ENCODE assay signal across 10 mouse cellular contexts in genomic region chr8:122639521-122640248, GRCm38 (mm10). TPM values are rescaled to one million over a fixed set of nuclear protein-coding genes. Genes with fewer than 3 reads are reported as not detected.
A peak's percentile ranks its signal among the peaks of the same experiment; 100 is the strongest.
DNase-seq lines count a peak whose midpoint lies in the region; ATAC-seq and TF ChIP-seq lines count a peak whose summit lies in the region.
"Had no signal": no experiment of that assay in that cellular context is flagged by ENCODE, and none has a peak within 500 bp of the region (broad histone marks: within the 10 kb centered on the region; RNA-seq: fewer than 3 reads in every experiment).

No protein-coding gene starts in this region.

- H3K4me2 ChIP-seq in liver, postnatal 0 days (ENCODE audit: low read depth, low read length): no peak overlapping the region
- no peak overlapping the region for H3K4me2 ChIP-seq in liver, embryonic 12.5 days
- no peak overlapping the region; the same call in none of the 2 replicates for H3K4me2 ChIP-seq in stomach, embryonic 15.5 days

- H3K4me3 ChIP-seq in liver, postnatal 0 days (ENCODE audit: low read depth, low read length): no peak overlapping the region
- no peak overlapping the region for H3K4me3 ChIP-seq in liver, embryonic 12.5 days
- H3K4me3 ChIP-seq in stomach, embryonic 15.5 days (replicated peaks): no peak overlapping the region

- peaks cover 12% of the 10 kb centered on the region for H3K4me1 ChIP-seq in liver, postnatal 0 days (ENCODE audit: insufficient read depth)
- H3K4me1 ChIP-seq in liver, embryonic 12.5 days: peaks cover 57% of the 10 kb centered on the region
- peaks cover 54% of the 10 kb centered on the region for H3K4me1 ChIP-seq in stomach, embryonic 15.5 days

- H3K27ac ChIP-seq in liver, postnatal 0 days (ENCODE audit: low read depth): no peak overlapping the region
- no peak overlapping the region for H3K27ac ChIP-seq in liver, embryonic 12.5 days
- H3K27ac ChIP-seq in stomach, embryonic 15.5 days: peak overlapping the region; percentile 69

- peaks cover 5% of the 10 kb centered on the region for H3K36me3 ChIP-seq in liver, postnatal 0 days (replicated peaks; ENCODE audit: insufficient read depth, low read length)
- peaks cover 98% of the 10 kb centered on the region for H3K36me3 ChIP-seq in liver, embryonic 12.5 days
- H3K36me3 ChIP-seq in stomach, embryonic 15.5 days: no peaks in the 10 kb centered on the region

- no peaks in the 10 kb centered on the region for H3K27me3 ChIP-seq in liver, postnatal 0 days (ENCODE audit: insufficient read depth, low read length)
- no peaks in the 10 kb centered on the region for H3K27me3 ChIP-seq in liver, embryonic 12.5 days (replicated peaks)
- no peaks in the 10 kb centered on the region for H3K27me3 ChIP-seq in stomach, embryonic 15.5 days (replicated peaks)

- no peak for TF ChIP-seq EP300 in liver, postnatal 0 days (IDR thresholded peaks at IDR 0.05; ENCODE audit: low read depth)

- no peak for TF ChIP-seq CTCF in liver, postnatal 0 days (IDR thresholded peaks at IDR 0.05; ENCODE audit: low read depth)

- intact Hi-C loops in heart, postnatal 10 days (cut with DNase I): loop anchor here (5.0 kb wide), 1 partner anchor 38 kb away; no protein-coding TSS in a partner anchor

- peak; percentile 35; the same call in 1 of the 2 replicates for ATAC-seq in liver, postnatal 0 days
- no peak for ATAC-seq in liver, embryonic 12.5 days
- ATAC-seq in stomach, embryonic 15.5 days (ENCODE audit: insufficient read depth, low FRiP score, low read depth): peak; percentile 19; the same call in 1 of the 2 replicates

- no peak for DNase-seq in liver, postnatal 0 days
- peak; percentile 60 for DNase-seq in embryo, embryonic 9.5 days (ENCODE audit: extremely low spot score)
- DNase-seq in heart, postnatal 10 days: peak; percentile 84 to 88
- DNase-seq in kidney, postnatal 10 days: peak; percentile 85
- DNase-seq in lung, postnatal 36 days: peak; percentile 79
- DNase-seq in spleen, postnatal 36 days (ENCODE audit: low spot score in 2 of 2): no peak

- no peaks in the 10 kb centered on the region for H3K9me3 ChIP-seq in liver, postnatal 0 days (ENCODE audit: low read length)
- no peaks in the 10 kb centered on the region for H3K9me3 ChIP-seq in liver, embryonic 12.5 days (replicated peaks)
- no peaks in the 10 kb centered on the region for H3K9me3 ChIP-seq in stomach, embryonic 15.5 days
- H3K9me3 ChIP-seq: G1E had no signal

- no peak overlapping the region for H3K9ac ChIP-seq in liver, postnatal 0 days (replicated peaks)
- no peak overlapping the region for H3K9ac ChIP-seq in liver, embryonic 12.5 days
- no peak overlapping the region for H3K9ac ChIP-seq in stomach, embryonic 15.5 days

- 65% methylated on average over 16 of the region's 16 CpGs for WGBS in liver, postnatal 0 days (ENCODE audit: insufficient replicate concordance)
- WGBS in liver, embryonic 12.5 days (ENCODE audit: insufficient replicate concordance): 69% methylated on average over 16 of the region's 16 CpGs
- WGBS in stomach, embryonic 15.5 days: 27% methylated on average over 16 of the region's 16 CpGs

RNA-seq across cellular contexts. Expression of gene Pabpn1l, which starts 17.1 kb away (rescaled TPM):
- polyA plus RNA-seq in liver, postnatal 0 days (2015; fragmentation: Nextera tagmentation; extraction: Ambion mirVana): not detected in 2 replicates
- not detected in 2 replicates for polyA plus RNA-seq in liver, embryonic 12.5 days (2016; fragmentation: Nextera tagmentation; extraction: Ambion mirVana)
- total RNA-seq in heart, postnatal 10 days (2021): not detected
- 0.12 TPM in 1 of 2 replicates, not detected in the other for polyA plus RNA-seq in stomach, embryonic 15.5 days (2015; fragmentation: Nextera tagmentation; extraction: Ambion mirVana)
- polyA plus RNA-seq: G1E; gonadal fat pad, adult 2 months had no signal

RNA-seq across cellular contexts. Expression of gene Trappc2l, which starts 28.2 kb away (rescaled TPM):
- 29.3 and 30.7 TPM in 2 replicates for polyA plus RNA-seq in liver, postnatal 0 days (2015; fragmentation: Nextera tagmentation; extraction: Ambion mirVana)
- polyA plus RNA-seq in liver, embryonic 12.5 days (2016; fragmentation: Nextera tagmentation; extraction: Ambion mirVana): 27.2 and 30.0 TPM in 2 replicates
- 10 to 100 TPM; 54.7 to 57.4 TPM for total RNA-seq in heart, postnatal 10 days (2021)
- polyA plus RNA-seq in stomach, embryonic 15.5 days (2015; fragmentation: Nextera tagmentation; extraction: Ambion mirVana): 49.7 and 61.8 TPM in 2 replicates

RNA-seq across cellular contexts. Expression of gene Galns, which starts 28.4 kb away (rescaled TPM):
- 6.8 and 6.9 TPM in 2 replicates for polyA plus RNA-seq in liver, postnatal 0 days (2015; fragmentation: Nextera tagmentation; extraction: Ambion mirVana)
- 4.6 TPM in 2 replicates for polyA plus RNA-seq in liver, embryonic 12.5 days (2016; fragmentation: Nextera tagmentation; extraction: Ambion mirVana)
- total RNA-seq in heart, postnatal 10 days (2021): 1 to 10 TPM; 6.6 to 7.1 TPM
- 11.9 and 13.1 TPM in 2 replicates for polyA plus RNA-seq in stomach, embryonic 15.5 days (2015; fragmentation: Nextera tagmentation; extraction: Ambion mirVana)

RNA-seq across cellular contexts. Expression of gene Cbfa2t3, which starts 59.2 kb away (rescaled TPM):
- 2.1 and 2.4 TPM in 2 replicates for polyA plus RNA-seq in liver, postnatal 0 days (2015; fragmentation: Nextera tagmentation; extraction: Ambion mirVana)
- polyA plus RNA-seq in liver, embryonic 12.5 days (2016; fragmentation: Nextera tagmentation; extraction: Ambion mirVana): 7.7 and 8.0 TPM in 2 replicates
- 10 to 100 TPM; 22.2 to 24.5 TPM for total RNA-seq in heart, postnatal 10 days (2021)
- 4.5 and 4.8 TPM in 2 replicates for polyA plus RNA-seq in stomach, embryonic 15.5 days (2015; fragmentation: Nextera tagmentation; extraction: Ambion mirVana)

Comparison
In these comparisons a context has a peak if more than half of its experiments do, and no peak if none do; other contexts are left out.
1. DNase-seq: peak in embryo, embryonic 9.5 days (single experiment), heart, postnatal 10 days (2 of 2), kidney, postnatal 10 days (single experiment) and lung, postnatal 36 days (single experiment); none in liver, postnatal 0 days (single experiment) and spleen, postnatal 36 days (0 of 2).